Mouse (Mus musculus) telencephalon, adult 2 months (tissue): ENCODE data around the gene Glis2.
A peak's percentile ranks its signal among the peaks of the same experiment; 100 is the strongest.

Source experiments
- DNase-seq: peaks from one replicate; pipeline ENCODE4 v3.0.0-alpha.2; 2011; ENCODE audit warnings: low read depth, low spot score

Gene Glis2

DNA sequence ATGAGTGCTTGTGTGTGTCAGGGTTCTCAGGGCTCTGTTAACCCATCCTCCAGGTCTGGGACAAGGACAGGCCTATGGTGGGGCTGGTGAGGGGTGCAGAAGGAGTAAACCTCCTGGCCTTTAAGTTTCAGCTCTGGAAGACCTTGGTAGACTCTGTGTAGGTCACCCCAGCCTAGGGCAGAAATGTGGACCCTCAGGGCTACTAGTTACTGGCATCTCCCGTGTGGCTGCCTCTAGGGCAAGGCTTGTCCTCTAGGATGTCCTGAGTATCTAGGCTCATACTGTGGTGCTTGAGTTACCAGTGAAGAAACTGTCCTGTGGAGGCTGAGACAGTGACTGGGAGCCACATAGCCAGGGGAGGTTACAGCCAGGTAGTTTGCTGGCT is 8.9 kb downstream of the Glis2 start:
- no peak for DNase-seq

DNA sequence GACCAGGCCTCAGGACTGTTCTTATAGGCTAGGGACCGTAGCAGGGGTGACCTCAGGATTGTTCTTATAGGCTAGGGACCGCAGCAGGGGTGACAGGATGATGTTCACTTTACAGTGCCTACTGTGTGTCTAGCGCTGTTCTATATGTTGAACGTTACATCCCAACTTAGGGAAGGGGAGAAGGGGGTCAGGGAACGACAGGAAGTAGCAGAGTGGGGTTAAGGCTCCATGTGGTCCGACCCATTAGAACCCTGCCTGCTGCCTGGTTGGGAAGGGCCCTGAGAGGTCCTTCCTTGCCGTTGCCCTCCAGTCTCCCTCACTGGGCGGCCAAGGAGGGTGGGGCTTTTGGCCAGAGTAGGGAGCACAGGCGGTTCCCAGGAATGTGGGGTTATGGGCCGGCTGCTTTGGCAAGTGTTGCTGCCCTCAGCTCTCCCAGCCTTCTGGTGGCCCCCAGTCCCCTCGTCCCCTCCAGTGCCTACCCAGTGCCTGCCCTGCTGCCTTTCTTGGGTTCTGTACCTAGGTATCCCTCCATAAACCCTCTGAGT is 9.9 kb downstream of the Glis2 start:
- DNase-seq = no peak

DNA sequence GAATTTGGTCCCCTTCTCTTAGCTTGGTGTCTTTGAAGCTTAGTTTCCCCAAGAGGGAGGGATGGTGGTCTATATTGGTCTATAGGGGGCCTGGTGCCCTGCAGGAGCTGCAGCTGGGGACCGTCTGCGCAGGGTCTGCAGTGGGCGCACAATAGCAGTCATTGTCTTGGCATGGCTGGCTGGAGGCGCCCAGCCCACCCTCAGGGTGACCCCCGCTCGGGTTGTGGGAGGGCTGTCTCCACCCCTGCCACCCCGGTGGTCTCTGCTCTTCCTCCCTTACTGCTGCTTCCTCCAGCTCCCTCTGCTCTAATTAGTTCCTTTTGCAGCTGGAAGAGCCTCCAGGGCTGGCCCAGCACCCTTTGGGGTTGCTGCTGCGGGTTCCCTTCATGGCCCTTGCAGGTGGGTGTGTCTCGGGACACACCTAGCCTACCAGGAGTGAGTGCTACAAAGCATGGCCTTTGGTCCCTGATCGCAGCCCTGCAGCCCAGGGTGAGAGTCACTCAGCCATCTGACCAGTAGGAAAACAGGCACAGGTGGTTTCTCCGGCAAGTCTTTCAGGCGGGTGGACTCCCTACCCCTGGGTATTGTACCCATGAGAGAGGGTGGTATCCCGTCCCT is 11.1 kb downstream of the Glis2 start:
- DNase-seq = no peak

DNA sequence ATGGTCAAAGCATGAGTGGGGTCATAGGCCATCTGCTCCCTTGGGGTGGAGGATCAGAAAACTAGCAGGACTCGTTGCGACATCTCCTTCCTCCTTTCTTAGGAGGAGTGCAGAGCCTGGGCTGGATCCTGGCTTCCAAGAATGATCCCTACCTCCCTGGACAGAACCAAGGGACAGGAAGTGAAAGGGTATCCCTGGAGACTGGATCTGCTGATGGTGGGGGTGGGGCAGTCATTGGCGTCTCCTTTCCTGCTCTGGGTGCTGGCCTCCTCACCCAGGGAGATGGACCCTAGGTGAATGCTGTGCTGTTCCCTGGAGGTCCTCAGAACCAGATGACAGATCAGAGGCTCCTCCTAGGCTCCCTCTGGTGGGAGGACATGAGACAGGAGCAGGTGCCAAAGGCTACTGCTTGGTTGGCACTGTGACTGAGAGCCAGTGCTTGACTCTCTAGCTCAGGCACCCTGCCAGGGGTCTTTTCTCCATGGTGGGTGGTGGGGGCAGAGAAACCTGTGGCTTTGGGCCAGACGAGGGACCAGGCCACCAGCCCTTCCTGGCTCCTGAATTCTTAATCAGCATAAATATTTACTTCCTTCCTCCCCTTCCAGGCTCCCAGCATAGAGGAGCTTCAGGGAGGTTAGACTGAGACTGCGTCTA is 12.0 kb downstream of the Glis2 start:
- DNase-seq = no peak

DNA sequence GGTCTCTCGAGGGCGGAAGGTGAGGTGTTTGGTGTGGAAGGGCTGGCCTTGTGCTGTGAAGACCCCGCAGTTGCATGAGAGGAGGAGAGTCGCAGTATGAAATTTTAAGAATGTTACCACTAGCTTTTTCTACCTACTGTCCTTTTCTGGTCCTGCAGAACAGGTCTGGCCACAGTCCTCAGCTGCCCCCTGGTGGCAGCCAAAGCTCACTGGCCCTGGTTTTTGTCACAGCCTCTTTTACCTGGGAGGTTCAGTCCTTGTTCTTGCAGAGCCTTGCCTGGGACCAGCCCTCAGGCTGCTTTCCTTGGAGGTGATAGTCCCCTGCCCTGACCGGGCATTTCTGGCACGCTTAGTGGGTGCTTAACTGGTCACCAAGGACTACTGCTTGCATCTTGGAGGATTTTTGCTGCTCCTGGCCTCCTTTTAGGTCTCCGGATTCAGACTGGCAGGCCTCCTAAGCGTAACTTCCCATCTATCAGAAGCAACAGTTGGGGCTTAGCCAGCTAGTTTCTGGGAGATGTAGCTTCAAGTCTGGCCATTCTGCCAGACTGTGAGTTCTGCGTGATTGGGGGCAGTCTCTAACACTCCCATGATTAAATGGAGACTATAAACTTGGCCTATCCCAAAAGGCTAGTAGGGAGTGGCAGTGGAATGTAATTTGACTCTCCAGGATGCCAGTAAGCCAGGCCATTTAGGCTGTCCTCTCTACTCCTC is 13.5 kb downstream of the Glis2 start:
- peak; percentile 50 for DNase-seq

DNA sequence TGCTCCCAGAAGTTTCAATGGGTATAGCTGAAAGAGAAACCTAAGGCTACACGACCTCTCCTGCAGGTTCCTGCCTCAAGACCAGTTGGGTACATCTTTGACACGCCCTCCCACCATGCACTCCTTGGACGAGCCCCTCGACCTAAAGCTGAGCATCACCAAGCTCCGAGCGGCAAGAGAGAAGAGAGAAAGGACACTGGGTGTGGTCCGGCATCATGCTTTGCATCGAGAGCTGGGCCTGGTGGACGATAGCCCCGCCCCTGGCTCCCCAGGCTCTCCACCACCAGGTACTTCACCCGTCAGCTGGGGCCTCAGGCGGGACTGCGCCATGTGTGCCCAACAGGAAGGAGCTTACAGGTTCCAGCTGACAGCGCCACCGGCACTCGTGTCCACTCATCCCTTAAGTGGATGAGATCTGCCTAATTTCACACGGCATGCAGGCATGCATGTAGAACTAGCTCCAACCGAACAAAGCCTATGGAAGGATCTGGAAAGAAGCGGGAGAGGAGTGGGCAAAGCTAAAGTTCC is 14.1 kb downstream of the Glis2 start:
- no peak for DNase-seq

DNA sequence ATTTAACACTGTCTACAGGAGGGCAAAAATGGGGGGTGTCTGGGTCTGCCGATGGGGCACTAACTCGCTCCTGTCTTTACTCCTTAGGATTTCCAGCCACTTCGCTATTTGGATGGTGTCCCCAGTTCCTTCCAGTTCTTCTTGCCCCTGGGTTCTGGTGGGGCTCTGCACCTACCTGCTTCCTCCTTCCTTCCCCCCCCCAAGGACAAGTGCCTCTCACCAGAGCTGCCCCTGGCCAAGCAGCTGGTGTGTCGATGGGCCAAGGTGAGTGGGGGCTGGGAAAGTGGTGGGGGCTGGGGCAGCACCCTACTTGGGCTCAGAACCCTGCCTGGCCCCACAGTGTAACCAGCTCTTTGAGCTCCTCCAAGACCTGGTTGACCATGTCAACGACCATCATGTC is 16.7 kb downstream of the Glis2 start:
- DNase-seq = no peak

DNA sequence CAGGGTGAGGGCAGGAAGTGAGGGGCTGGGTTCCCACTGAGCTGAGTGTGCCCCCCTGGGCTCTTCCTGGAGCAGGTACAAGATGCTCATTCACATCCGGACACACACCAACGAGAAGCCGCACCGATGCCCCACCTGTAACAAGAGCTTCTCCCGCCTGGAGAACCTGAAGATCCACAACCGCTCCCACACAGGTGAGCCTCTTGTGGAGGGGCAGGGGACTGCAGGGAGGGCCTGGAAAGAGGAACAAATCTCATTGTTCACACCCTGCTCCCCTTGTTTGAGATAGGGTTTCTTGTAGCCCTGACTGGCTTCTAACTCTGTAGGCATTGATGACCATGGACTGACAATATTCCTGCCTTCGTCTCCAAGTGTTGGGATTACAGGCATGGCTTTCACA is 17.2 kb downstream of the Glis2 start:
- DNase-seq = no peak

DNA sequence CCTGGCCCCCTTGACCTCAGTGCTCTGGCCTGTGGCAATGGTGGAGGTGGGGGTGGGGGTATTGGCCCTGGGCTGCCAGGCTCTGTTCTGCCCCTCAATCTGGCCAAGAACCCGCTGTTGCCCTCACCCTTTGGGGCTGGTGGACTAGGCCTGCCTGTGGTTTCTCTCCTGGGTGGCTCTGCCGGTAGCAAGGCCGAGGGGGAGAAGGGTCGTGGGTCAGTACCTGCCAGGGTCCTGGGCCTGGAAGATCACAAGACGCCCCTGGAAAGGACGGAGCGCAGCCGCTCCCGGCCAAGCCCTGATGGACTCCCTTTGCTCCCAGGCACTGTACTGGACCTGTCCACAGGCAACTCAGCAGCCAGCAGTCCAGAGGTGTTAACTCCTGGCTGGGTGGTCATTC is 19.2 kb downstream of the Glis2 start:
- no peak for DNase-seq

DNA sequence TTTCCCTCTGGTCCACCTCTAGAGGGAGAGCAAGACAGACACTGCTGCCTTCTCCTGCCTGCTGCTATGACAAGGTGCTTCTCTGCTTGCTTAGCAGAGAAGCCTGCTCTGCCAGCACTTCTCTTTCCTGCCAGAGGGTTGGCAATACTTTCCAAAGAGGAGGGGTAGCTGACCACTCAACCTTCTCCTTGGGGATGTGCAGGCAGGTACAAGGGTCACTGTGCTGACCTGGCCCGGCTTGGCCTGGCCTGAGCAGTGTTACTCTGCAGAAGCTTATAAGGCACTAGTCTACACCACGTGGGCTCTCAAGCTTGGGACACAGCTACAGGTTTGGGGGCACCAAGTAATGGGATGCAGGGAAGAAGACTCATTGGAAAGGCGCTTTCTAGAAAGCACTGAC is 20.1 kb downstream of the Glis2 start:
- DNase-seq = no peak

DNA sequence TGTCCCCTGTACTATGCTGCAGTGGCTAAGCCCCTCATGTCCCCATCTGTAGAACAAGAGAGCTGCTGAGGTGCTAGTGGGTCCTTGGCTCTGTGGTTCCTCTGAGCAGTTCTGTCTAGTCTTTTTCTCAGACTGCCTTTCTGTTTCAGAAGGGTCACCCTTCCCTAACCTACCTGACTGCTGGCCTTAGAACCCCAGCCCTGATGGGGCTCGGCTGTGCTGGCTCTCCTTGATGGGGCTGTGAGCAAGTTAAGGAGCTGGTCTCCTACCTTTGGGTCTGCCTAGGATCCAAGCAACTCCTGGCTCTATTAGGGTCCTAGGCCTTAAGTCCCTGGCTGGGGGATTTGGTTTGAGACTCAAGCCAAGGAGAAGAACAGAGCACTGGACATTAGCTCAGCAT is 20.8 kb downstream of the Glis2 start:
- no peak for DNase-seq

DNA sequence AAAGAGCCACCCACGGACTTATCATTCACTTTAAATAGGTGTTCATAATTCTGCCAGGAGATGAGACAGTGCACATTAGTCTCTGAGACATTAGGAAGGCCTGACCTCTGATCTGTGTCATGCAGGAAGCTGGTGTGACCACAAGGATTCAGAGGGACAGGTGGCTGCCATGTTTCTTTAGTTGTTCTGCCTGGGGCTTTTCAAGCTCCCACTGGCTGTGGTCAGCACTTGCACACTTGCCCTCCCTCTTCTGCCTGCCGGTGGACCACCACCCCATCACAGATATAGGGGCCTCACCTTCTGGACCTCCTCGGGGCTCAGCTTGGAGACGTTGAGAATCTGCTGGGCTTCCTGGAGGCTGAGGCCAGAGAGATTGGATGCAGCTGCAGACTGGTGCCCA is 22.3 kb downstream of the Glis2 start:
- DNase-seq = no peak

DNA sequence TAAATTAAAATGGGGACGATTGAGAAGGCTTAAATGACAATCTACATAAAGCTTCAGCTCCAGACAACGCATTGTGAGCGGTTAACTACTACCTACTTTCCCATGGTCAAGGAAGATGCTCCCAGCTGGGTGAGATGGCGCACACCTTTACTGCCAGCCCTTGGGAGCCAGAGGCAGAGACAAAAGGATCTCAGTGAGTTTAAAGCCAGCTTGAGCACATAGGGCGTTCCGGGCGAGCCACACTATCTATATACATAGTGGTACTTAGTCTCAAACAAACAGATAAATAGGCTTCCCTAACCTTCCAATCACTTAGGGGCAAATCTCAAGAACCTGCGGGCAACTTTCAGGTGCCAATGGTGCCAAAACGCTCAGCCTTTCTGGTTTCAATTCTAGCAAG is 29.6 kb downstream of the Glis2 start:
- no peak for DNase-seq

DNA sequence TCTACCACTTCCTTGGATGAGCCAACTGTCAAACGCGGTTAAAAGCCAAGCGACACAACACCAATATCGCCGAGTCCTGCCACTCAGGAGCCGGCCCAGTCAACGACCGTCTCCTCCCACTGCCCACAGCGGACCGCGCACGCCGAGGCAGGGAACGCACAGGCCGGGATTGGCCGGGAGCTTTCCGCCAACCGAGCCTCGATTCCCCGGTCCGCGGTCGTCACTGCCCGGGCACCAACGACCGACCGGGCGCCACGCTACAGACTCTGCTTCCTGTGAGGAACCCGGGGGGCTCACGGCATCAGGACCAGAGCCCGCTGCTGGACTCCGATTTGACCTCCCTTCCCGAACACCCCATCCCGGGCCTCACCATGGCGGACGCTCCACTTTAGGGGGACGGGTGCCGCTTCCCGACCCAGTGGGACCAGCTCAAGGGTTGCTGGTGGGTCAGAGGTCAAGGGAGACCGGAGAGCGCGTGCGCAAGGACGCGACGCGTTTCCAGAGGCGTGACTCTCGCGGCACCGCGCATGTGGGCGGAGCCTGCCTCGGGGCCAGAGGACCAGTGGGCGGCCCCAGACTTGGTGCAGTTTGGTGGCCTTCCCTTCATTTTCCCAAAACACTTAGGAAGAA is 30.1 kb downstream of the Glis2 start, which contains the start of gene Pam16:
TSS of gene Pam16 (minus strand) at position 508 of the 630 bp plus-strand sequence.
- peak; percentile 75 for DNase-seq

DNA sequence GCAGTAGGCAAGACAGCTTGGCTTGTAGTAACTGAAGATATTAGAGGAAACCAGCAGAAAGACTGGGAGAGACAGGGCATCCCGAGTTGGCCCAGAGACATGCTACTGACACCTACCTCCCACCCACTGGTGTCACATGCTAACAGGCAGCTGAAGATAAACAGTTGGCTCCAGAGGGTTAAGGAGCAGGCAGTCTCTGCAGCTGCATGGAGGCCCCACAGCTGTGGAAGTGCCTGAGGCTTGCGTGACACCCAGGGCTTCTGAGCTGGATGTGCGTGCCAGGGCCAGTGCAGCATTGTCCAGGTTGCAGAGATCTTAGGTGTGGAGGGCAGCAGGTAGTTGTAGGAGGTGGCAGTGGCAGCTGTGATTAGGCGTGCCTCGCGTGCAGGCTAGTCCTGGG is 32.6 kb downstream of the Glis2 start:
- DNase-seq = no peak

DNA sequence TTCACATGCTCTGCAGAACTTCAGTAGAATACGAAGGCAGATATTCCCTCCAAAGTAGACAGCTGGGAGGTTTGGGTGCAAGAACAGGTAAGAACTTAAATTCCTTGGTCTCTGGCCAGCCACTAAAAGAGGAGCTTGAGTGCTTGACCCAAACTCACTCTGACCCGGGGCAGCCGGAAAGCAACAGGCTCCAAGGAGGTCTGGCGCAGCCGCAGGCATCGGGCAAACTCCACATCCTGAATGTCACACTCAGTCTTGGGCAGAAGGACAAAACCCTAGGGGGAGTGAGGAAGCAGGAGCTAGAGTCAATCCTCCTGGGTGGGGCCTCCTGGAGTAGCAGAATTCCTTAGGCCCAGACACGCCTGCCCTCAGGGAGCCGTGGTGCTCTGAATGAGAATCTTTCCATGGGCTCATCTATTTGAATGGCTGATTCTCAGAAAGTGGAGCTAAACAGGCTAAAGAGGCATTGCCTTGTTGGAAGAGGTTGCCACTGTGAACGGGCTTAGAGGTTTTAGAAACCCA is 34.4 kb downstream of the Glis2 start:
- no peak for DNase-seq

DNA sequence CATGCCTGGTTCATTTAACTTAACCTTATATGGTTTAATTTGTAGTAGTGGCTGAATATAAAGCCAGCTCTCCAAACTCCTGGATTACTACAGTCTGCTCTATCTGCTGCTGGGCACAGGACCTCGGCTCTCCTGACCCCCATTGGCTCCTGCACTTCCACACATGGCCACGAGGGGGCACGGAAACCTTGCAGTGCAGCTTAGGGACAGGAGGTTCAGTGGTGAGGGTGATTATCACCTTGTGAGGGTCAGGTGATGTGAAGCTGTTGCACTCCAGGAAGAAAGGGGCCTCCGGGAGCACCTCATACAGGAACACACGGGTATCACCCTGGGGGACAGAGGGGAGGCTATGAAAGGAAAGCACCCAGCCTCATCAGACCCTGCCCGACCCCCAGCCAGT is 35.4 kb downstream of the Glis2 start:
- DNase-seq = no peak

DNA sequence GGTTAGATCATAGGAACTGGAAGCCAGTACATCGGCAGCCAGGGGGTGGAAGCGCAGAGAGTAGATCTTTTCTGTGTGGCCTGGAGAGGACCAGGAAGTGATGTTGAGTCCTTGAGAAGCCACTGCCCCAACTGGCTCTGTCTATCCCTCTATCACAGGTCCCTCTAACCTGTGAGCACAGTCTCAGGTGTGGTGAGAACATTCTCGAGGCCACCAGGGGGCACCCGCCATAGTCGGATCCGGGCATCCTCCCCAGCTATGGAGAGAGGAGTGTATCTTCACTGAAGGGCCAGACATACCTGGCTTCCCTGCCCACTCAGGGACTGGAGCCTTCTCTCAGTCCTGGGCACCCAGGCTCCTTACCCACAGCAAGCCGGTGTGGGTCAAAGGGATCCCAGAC is 37.5 kb downstream of the Glis2 start:
- no peak for DNase-seq

DNA sequence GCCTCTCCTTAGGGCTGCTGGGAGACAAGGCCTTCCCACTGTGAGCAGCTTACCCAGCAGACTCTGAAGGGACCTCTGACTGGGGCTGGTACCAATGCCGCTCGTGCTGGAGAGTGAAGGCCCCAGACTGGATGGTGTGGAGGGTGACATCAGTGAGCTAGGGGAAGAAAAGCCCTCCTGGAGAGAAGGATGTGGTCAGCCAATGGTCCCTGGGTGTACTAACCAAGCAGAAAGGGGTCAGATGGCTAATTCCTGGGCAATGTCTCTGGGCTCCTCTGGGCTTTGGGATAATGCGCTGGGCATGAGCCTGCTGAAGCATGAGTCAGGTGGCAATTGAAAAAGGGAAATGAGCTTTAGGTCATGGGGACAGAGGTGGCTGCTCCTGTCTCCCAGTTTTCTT is 39.1 kb downstream of the Glis2 start:
- no peak for DNase-seq

DNA sequence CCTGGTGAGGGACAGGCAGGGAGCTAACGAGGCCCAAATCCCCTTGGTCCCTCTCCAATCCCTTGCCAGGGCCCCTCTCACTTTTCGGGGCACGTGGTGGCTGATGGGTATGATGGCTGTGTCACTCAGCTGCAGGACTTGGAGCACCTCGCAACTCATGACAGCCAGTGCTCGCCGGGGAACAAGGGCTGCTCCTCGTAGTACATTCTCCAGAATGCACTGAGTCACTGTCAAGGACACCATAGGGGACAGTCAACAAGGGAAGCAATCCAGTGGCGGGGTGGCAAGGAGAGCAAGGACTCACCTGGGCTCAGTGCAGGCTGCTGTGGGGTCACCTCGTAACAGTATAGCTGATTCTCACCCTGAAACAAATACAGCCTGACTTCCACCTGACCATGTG is 40.2 kb downstream of the Glis2 start:
- no peak for DNase-seq

DNA sequence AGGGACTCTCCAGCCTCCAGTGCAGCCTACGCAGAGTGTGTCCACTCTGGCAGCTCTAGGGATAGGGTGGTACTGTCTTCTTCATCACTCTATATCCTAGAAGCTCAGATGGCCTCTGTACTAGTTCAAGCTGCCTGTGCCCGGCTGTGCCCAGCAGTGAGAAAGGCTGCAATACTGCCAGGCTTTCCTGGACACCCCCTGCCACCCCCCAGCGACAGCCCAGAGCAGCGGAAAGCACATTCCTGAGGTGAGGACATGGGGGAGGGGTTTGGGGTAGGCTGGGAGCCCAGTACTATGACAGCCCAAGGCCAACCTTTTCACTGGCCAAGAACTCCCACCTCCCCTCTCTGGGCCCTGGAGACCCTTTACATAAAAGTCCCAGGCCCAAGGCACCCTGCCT is 41.2 kb downstream of the Glis2 start:
- no peak for DNase-seq

DNA sequence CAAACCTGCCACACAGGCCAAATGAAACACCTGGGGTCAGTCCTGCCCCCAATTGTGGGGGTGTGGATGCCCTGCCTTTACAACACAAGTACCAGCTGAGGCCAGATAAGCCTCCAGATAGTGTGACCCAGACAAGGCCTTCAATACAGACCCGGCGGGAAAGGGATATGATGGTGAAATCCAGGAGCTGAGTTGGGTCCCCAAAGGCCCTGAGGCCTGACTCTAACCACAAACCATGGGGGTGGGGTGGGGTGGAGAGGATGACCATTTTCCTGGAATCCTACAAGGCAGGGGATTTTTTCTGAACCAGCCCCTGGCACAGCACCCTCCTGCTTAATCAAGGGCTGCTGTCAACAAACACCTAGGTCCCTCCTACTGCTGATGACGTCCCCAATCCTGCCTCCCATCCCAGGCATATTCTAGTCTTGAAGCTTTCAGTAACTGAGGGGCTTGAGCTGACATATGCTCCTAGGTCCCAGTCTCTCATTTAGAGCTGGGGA is 44.4 kb downstream of the Glis2 start:
- no peak for DNase-seq
